Mouse (Mus musculus): ENCODE measurements around the gene Enox1.

Enox1 gene

GRCm38 (mm10) chr14:77370521-77370920 is 214.0 kb downstream of the Enox1 start:
- TF ChIP-seq GATA4 (IDR thresholded peaks at IDR 0.05; ENCODE audit: insufficient replicate concordance, low read length), result no peak

GRCm38 (mm10) chr14:77371977-77372376 is 215.4 kb downstream of the Enox1 start:
- no peak for TF ChIP-seq GATA4 (IDR thresholded peaks at IDR 0.05; ENCODE audit: insufficient replicate concordance, low read length)

- TF ChIP-seq GATA4 (IDR thresholded peaks at IDR 0.05; ENCODE audit: insufficient replicate concordance, low read length), result no peak
These were observed 216.6 kb downstream of the Enox1 start for GRCm38 (mm10) chr14:77373119-77373518.

- no peak for TF ChIP-seq GATA4 (IDR thresholded peaks at IDR 0.05; ENCODE audit: insufficient replicate concordance, low read length)
These were observed 218.5 kb downstream of the Enox1 start for GRCm38 (mm10) chr14:77375054-77375453.

- no peak for TF ChIP-seq GATA4 (IDR thresholded peaks at IDR 0.05; ENCODE audit: insufficient replicate concordance, low read length)
These were observed 219.1 kb downstream of the Enox1 start for GRCm38 (mm10) chr14:77375618-77376017.

- TF ChIP-seq GATA4 (IDR thresholded peaks at IDR 0.05; ENCODE audit: insufficient replicate concordance, low read length), result no peak
These were observed 220.2 kb downstream of the Enox1 start for GRCm38 (mm10) chr14:77376731-77377130.

- no peak for TF ChIP-seq GATA4 (IDR thresholded peaks at IDR 0.05; ENCODE audit: insufficient replicate concordance, low read length)
These were observed 220.9 kb downstream of the Enox1 start for GRCm38 (mm10) chr14:77377439-77377838.

- TF ChIP-seq GATA4 (IDR thresholded peaks at IDR 0.05; ENCODE audit: insufficient replicate concordance, low read length), result no peak
These were observed 221.3 kb downstream of the Enox1 start for GRCm38 (mm10) chr14:77377873-77378272.

GRCm38 (mm10) chr14:77381532-77381931 is 225.0 kb downstream of the Enox1 start:
- no peak for TF ChIP-seq GATA4 (IDR thresholded peaks at IDR 0.05; ENCODE audit: insufficient replicate concordance, low read length)

GRCm38 (mm10) chr14:77385621-77386020 is 229.1 kb downstream of the Enox1 start:
- TF ChIP-seq GATA4 (IDR thresholded peaks at IDR 0.05; ENCODE audit: insufficient replicate concordance, low read length), result no peak

- no peak for TF ChIP-seq GATA4 (IDR thresholded peaks at IDR 0.05; ENCODE audit: insufficient replicate concordance, low read length)
These were observed 231.3 kb downstream of the Enox1 start for GRCm38 (mm10) chr14:77387877-77388276.

GRCm38 (mm10) chr14:77389276-77389675 is 232.7 kb downstream of the Enox1 start:
- TF ChIP-seq GATA4 (IDR thresholded peaks at IDR 0.05; ENCODE audit: insufficient replicate concordance, low read length), result no peak

- TF ChIP-seq GATA4 (IDR thresholded peaks at IDR 0.05; ENCODE audit: insufficient replicate concordance, low read length), result no peak
These were observed 235.9 kb downstream of the Enox1 start for GRCm38 (mm10) chr14:77392476-77392875.

GRCm38 (mm10) chr14:77406241-77407114 is 249.9 kb downstream of the Enox1 start:
- no peak for TF ChIP-seq GATA4 (IDR thresholded peaks at IDR 0.05; ENCODE audit: insufficient replicate concordance, low read length)

- TF ChIP-seq GATA4 (IDR thresholded peaks at IDR 0.05; ENCODE audit: insufficient replicate concordance, low read length), result no peak
These were observed 252.8 kb downstream of the Enox1 start for GRCm38 (mm10) chr14:77409271-77409940.

GRCm38 (mm10) chr14:77410354-77410753 is 253.8 kb downstream of the Enox1 start:
- TF ChIP-seq GATA4 (IDR thresholded peaks at IDR 0.05; ENCODE audit: insufficient replicate concordance, low read length), result no peak
